Mouse (Mus musculus): ENCODE results near the gene Hyls1. TPM values are rescaled to one million over a fixed set of nuclear protein-coding genes. Genes with fewer than 3 reads are reported as not detected.

Gene Hyls1
- polyA plus RNA-seq, 1 experiment from 2014 or later = 5.0 TPM

DNA sequence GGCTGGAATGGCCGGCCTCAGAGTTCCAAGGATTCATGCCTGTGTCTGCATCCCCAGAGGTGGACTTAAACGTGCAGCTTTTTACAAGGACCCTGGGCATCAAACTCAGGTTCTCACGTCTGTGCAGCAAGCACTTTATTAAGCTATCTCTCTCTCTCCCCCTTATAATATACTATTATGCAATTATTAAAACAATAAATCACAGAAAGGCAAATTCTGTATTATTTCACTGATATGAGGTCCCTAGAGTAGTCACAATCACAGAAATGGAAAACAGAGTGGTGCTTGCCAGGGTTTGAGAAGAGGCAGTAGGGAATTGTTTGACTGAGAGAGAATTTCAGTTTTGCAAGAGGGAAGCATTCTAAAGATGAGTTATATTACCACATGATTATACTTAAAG is 41.1 kb downstream of the Hyls1 start:
- WGBS = 54% methylated on average over 3 of the region's 3 CpGs
- DNase-seq (ENCODE audit: low spot score) = no peak

GRCm38 (mm10) chr9:35523941-35524411 is 46.2 kb downstream of the Hyls1 start:
- WGBS = 16% methylated on average over 7 of the region's 7 CpGs
- H3K36me3 ChIP-seq (ENCODE audit: insufficient read depth, low read length) = no peaks in the 10 kb centered on the region
- H3K4me3 ChIP-seq (ENCODE audit: low read depth, low read length) = no peak overlapping the region
- no peaks in the 10 kb centered on the region for H3K9me3 ChIP-seq (ENCODE audit: low read length)
- H3K9ac ChIP-seq (replicated peaks; ENCODE audit: low read depth) = no peak overlapping the region
- H3K27me3 ChIP-seq (replicated peaks; ENCODE audit: insufficient read depth, low read length) = no peaks in the 10 kb centered on the region
- ATAC-seq = peak; percentile 80
- peak; percentile 79 for DNase-seq (ENCODE audit: low spot score)
- TF ChIP-seq EP300 (IDR thresholded peaks at IDR 0.05) = no peak
- peak; percentile 89 for TF ChIP-seq CTCF (IDR thresholded peaks at IDR 0.05)
- H3K4me2 ChIP-seq (replicated peaks; ENCODE audit: low read depth, low read length) = no peak overlapping the region
- no peak overlapping the region for H3K27ac ChIP-seq (ENCODE audit: low read length)
- no peaks in the 10 kb centered on the region for H3K4me1 ChIP-seq (ENCODE audit: insufficient read depth, low read depth, low read length)

More for the DNA sequence above, 41.1 kb downstream of the Hyls1 start:
- Histone ChIP-seq H3K4me2 (replicated peaks; ENCODE audit: low read depth, low read length) (no peak overlapping the region), H3K36me3 (ENCODE audit: insufficient read depth, low read length) (no peaks in the 10 kb centered on the region), H3K27me3 (replicated peaks; ENCODE audit: insufficient read depth, low read length) (no peaks in the 10 kb centered on the region), H3K4me3 (ENCODE audit: low read depth, low read length) (no peak overlapping the region), H3K27ac (ENCODE audit: low read length) (no peak overlapping the region), H3K9ac (replicated peaks; ENCODE audit: low read depth) (no peak overlapping the region), H3K9me3 (ENCODE audit: low read length) (no peaks in the 10 kb centered on the region), H3K4me1 (ENCODE audit: insufficient read depth, low read depth, low read length) (no peaks in the 10 kb centered on the region)
- ATAC-seq = no peak
- TF ChIP-seq CTCF (IDR thresholded peaks at IDR 0.05) (no peak), EP300 (IDR thresholded peaks at IDR 0.05) (no peak)

GRCm38 (mm10) chr9:35523541-35523940 is 46.7 kb downstream of the Hyls1 start:
- no peaks in the 10 kb centered on the region for H3K36me3 ChIP-seq (ENCODE audit: insufficient read depth, low read length)
- no peak for TF ChIP-seq EP300 (IDR thresholded peaks at IDR 0.05)
- TF ChIP-seq CTCF (IDR thresholded peaks at IDR 0.05) = no peak
- H3K27me3 ChIP-seq (replicated peaks; ENCODE audit: insufficient read depth, low read length) = no peaks in the 10 kb centered on the region
- H3K9ac ChIP-seq (replicated peaks; ENCODE audit: low read depth) = no peak overlapping the region
- H3K4me2 ChIP-seq (replicated peaks; ENCODE audit: low read depth, low read length) = no peak overlapping the region
- no peak overlapping the region for H3K4me3 ChIP-seq (ENCODE audit: low read depth, low read length)
- no peaks in the 10 kb centered on the region for H3K9me3 ChIP-seq (ENCODE audit: low read length)
- H3K27ac ChIP-seq (ENCODE audit: low read length) = no peak overlapping the region
- 26% methylated on average over 5 of the region's 5 CpGs for WGBS
- DNase-seq (ENCODE audit: low spot score) (peak; percentile 81), ATAC-seq (peak; percentile 83)
- H3K4me1 ChIP-seq (ENCODE audit: insufficient read depth, low read depth, low read length) = no peaks in the 10 kb centered on the region

- no peak for TF ChIP-seq EP300 (IDR thresholded peaks at IDR 0.05)
- no peak for TF ChIP-seq CTCF (IDR thresholded peaks at IDR 0.05)
- Histone ChIP-seq H3K4me2 (replicated peaks; ENCODE audit: low read depth, low read length) (no peak overlapping the region), H3K9ac (replicated peaks; ENCODE audit: low read depth) (no peak overlapping the region), H3K4me3 (ENCODE audit: low read depth, low read length) (no peak overlapping the region), H3K36me3 (ENCODE audit: insufficient read depth, low read length) (no peaks in the 10 kb centered on the region), H3K27ac (ENCODE audit: low read length) (no peak overlapping the region), H3K9me3 (ENCODE audit: low read length) (no peaks in the 10 kb centered on the region), H3K27me3 (replicated peaks; ENCODE audit: insufficient read depth, low read length) (no peaks in the 10 kb centered on the region), H3K4me1 (ENCODE audit: insufficient read depth, low read depth, low read length) (no peaks in the 10 kb centered on the region)
- no peak; the same call in 1 of the 2 replicates for ATAC-seq
- 59% methylated on average over 1 of the region's 1 CpGs for WGBS
- DNase-seq (ENCODE audit: low spot score) = peak; percentile 41
These were observed 47.2 kb downstream of the Hyls1 start for GRCm38 (mm10) chr9:35522821-35523515.

- no peak overlapping the region for H3K4me3 ChIP-seq (ENCODE audit: low read depth, low read length)
- H3K4me1 ChIP-seq (ENCODE audit: insufficient read depth, low read depth, low read length) = no peaks in the 10 kb centered on the region
- no peak overlapping the region for H3K9ac ChIP-seq (replicated peaks; ENCODE audit: low read depth)
- no peaks in the 10 kb centered on the region for H3K9me3 ChIP-seq (ENCODE audit: low read length)
- WGBS = 68% methylated on average over 2 of the region's 2 CpGs
- TF ChIP-seq CTCF (IDR thresholded peaks at IDR 0.05) (no peak), EP300 (IDR thresholded peaks at IDR 0.05) (no peak)
- no peaks in the 10 kb centered on the region for H3K36me3 ChIP-seq (ENCODE audit: insufficient read depth, low read length)
- DNase-seq (ENCODE audit: low spot score) (no peak), ATAC-seq (no peak)
- no peak overlapping the region for H3K4me2 ChIP-seq (replicated peaks; ENCODE audit: low read depth, low read length)
- H3K27me3 ChIP-seq (replicated peaks; ENCODE audit: insufficient read depth, low read length) = no peaks in the 10 kb centered on the region
- no peak overlapping the region for H3K27ac ChIP-seq (ENCODE audit: low read length)
These were observed 48.0 kb downstream of the Hyls1 start for GRCm38 (mm10) chr9:35522241-35522640.

GRCm38 (mm10) chr9:35520631-35521348 is 49.4 kb downstream of the Hyls1 start:
- ATAC-seq = no peak
- WGBS = 67% methylated on average over 6 of the region's 6 CpGs

More at GRCm38 (mm10) chr9:35520631-35521348, 49.4 kb downstream of the Hyls1 start:
- Histone ChIP-seq H3K4me2 (replicated peaks; ENCODE audit: low read depth, low read length) (no peak overlapping the region), H3K9me3 (ENCODE audit: low read length) (no peaks in the 10 kb centered on the region), H3K4me3 (ENCODE audit: low read depth, low read length) (no peak overlapping the region), H3K27me3 (replicated peaks; ENCODE audit: insufficient read depth, low read length) (no peaks in the 10 kb centered on the region), H3K36me3 (ENCODE audit: insufficient read depth, low read length) (no peaks in the 10 kb centered on the region), H3K27ac (ENCODE audit: low read length) (no peak overlapping the region), H3K4me1 (ENCODE audit: insufficient read depth, low read depth, low read length) (no peaks in the 10 kb centered on the region), H3K9ac (replicated peaks; ENCODE audit: low read depth) (no peak overlapping the region)
- TF ChIP-seq EP300 (IDR thresholded peaks at IDR 0.05) (no peak), CTCF (IDR thresholded peaks at IDR 0.05) (no peak)
- no peak for DNase-seq (ENCODE audit: low spot score)
